Mouse (Mus musculus): ENCODE measurements around the gene Usp3.
A peak's percentile ranks its signal among the peaks of the same experiment; 100 is the strongest.

GRCm38 (mm10) chr9:66592708-66593612 is at the start of gene Usp3:
- no peak for TF ChIP-seq CTCF (IDR thresholded peaks at IDR 0.05)
- peak; percentile 68 for TF ChIP-seq POLR2A (IDR thresholded peaks at IDR 0.05; ENCODE audit: insufficient read depth, low read depth, low read length)
- peak; percentile 12; the same call in 1 of the 2 replicates for TF ChIP-seq EP300 (IDR thresholded peaks at IDR 0.05; ENCODE audit: insufficient read depth, low read depth, low read length)
